Mouse (Mus musculus): Measurements from ENCODE around the gene Bloc1s4.

Gene Bloc1s4

GRCm38 (mm10) chr5:36748536-36749061 lies at the start of gene Bloc1s4:
Gene Bloc1s4, minus strand, starts transcription at chr5:36748650.
- DNase-seq (ENCODE audit: low spot score): peak; percentile 96

GRCm38 (mm10) chr5:36797291-36797690 lies 48.8 kb upstream of the Bloc1s4 start:
- DNase-seq (ENCODE audit: low spot score): peak; percentile 29

- DNase-seq (ENCODE audit: low spot score): peak; percentile 96
Observed at GRCm38 (mm10) chr5:36796296-36797014, 48.0 kb upstream of the Bloc1s4 start, which contains the start of gene Mrfap1. Gene Mrfap1, minus strand, starts transcription at chr5:36796772.

- peak; percentile 75 for DNase-seq (ENCODE audit: low spot score)
Observed at GRCm38 (mm10) chr5:36795647-36796295, 47.3 kb upstream of the Bloc1s4 start.

- no peak for DNase-seq (ENCODE audit: low spot score)
Observed at GRCm38 (mm10) chr5:36791861-36792260, 43.4 kb upstream of the Bloc1s4 start.

GRCm38 (mm10) chr5:36786052-36786451 lies 37.6 kb upstream of the Bloc1s4 start:
- no peak for DNase-seq (ENCODE audit: low spot score)

- DNase-seq (ENCODE audit: low spot score): no peak
Observed at GRCm38 (mm10) chr5:36779512-36779911, 31.1 kb upstream of the Bloc1s4 start.

GRCm38 (mm10) chr5:36778901-36779300 lies 30.5 kb upstream of the Bloc1s4 start:
- no peak for DNase-seq (ENCODE audit: low spot score)

- DNase-seq (ENCODE audit: low spot score): no peak
Observed at GRCm38 (mm10) chr5:36777186-36777585, 28.7 kb upstream of the Bloc1s4 start.

GRCm38 (mm10) chr5:36776021-36776575 lies 27.6 kb upstream of the Bloc1s4 start:
- DNase-seq (ENCODE audit: low spot score): peak; percentile 42

GRCm38 (mm10) chr5:36775317-36775716 lies 26.9 kb upstream of the Bloc1s4 start:
- no peak for DNase-seq (ENCODE audit: low spot score)

- DNase-seq (ENCODE audit: low spot score): no peak
Observed at GRCm38 (mm10) chr5:36772586-36772985, 24.1 kb upstream of the Bloc1s4 start.

GRCm38 (mm10) chr5:36769603-36770002 lies 21.2 kb upstream of the Bloc1s4 start:
- no peak for DNase-seq (ENCODE audit: low spot score)

GRCm38 (mm10) chr5:36766958-36767703 lies 18.7 kb upstream of the Bloc1s4 start:
- peak; percentile 61 for DNase-seq (ENCODE audit: low spot score)

GRCm38 (mm10) chr5:36759848-36760247 lies 11.4 kb upstream of the Bloc1s4 start:
- DNase-seq (ENCODE audit: low spot score): no peak

GRCm38 (mm10) chr5:36757033-36757432 lies 8.6 kb upstream of the Bloc1s4 start:
- DNase-seq (ENCODE audit: low spot score): peak; percentile 38

GRCm38 (mm10) chr5:36750119-36751078 lies 1.9 kb upstream of the Bloc1s4 start:
- no peak for DNase-seq (ENCODE audit: low spot score)

- no peak for DNase-seq (ENCODE audit: low spot score)
Observed at GRCm38 (mm10) chr5:36747794-36748535, 485 bp downstream of the Bloc1s4 start.

- DNase-seq (ENCODE audit: low spot score): no peak
Observed at GRCm38 (mm10) chr5:36747071-36747470, 1.4 kb downstream of the Bloc1s4 start.

GRCm38 (mm10) chr5:36742126-36742848 lies 6.2 kb downstream of the Bloc1s4 start:
- DNase-seq (ENCODE audit: low spot score): peak; percentile 87

Measured in embryo, embryonic 10.5 days (tissue).